Mouse (Mus musculus) bone marrow macrophage, adult 2 months (primary cell): Measurements from ENCODE around the gene Nptxr.

ENCODE experiments used
- CTCF ChIP-seq: IDR thresholded peaks from 2 replicates; pipeline ENCODE4 v1.5.1; 2012; ENCODE audit warnings: low read depth, mild to moderate bottlenecking, low read length, moderate library complexity
- POLR2A ChIP-seq: IDR thresholded peaks from 2 replicates; pipeline ENCODE4 v1.6.1; 2012; ENCODE audit warnings: mild to moderate bottlenecking, low read depth, low read length, borderline replicate concordance

DNA sequence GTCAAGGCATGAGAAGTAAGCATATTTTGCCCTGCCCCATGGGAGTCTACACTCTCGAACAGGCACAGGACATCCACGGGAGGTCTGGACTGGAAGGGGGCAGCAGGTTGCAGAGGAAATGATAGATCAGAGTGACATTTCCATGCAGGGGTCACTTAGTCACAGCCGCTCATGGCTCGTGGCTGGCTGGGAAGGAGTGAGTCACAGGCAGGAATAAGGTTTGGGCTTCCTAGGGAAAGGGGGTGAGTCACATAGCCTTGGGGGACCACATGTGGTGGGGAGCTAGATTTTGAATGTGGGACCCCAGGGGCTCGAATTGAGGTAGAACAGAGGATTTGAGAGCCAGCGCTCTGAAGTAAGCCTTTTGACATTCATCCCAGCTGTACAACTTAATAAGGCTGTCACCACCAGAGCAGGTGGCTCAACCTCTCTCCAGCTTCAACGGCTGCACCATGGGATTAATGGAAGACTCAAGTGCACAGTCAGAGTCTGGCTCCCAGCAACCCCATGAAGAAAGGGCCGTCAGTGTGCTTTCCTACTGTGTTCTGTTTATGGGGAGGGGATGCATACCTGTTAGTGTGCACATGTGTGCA is 9.2 kb upstream of the Nptxr start:
- TF ChIP-seq CTCF, result no peak
- no peak for TF ChIP-seq POLR2A
